Mouse (Mus musculus): ENCODE data around the gene Slc47a2. TPM values are rescaled to one million over a fixed set of nuclear protein-coding genes. Genes with fewer than 3 reads are reported as not detected.

Slc47a2 gene
- under 1 TPM; 0.11 to 0.12 TPM for total RNA-seq (2021)

DNA sequence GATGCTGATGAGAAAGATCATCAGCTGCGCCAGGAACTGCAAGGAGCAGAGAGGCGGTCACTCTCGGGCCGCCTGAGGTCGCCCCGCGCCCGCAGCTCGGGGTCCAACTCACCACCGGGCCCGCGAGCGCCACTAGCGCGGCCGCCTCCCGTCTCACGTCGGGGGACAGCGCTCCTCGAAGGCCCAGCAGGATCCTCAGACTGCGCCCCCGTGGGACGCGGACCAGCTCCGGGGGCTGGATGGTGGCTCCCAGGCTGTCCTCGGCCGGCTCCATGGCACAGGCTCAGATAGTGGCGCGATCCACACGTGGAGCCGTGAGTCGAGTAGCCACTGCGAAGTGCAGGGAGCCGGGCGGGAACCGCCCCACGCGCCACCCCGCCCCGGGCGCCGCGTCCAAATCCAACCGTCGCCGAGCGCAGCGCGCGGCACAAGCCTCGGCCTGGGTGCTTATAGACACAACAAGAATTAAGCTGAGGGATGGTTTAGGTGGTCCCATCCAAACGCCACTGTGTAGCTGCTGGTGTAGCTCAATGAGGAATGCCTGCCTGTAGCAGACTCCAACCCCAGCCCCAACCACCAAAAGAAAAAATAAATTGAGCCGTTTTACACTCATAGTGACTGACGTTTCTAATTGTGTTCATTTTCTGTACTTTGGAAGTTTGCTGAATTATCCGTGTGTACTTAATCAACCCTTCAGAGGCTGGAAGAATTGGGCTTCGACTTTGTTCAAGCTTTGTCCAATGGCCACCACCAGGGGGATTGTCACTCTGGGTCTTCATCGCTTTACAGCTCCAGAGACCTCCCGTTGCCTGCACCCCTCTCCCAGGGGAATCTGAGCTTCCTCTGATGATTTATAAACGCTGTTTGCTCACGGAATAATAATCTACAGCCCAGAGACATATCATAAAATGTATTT is at the start of gene Slc47a2:
TSS of gene Slc47a2 (minus strand) at position 356 of the 916 bp plus-strand sequence.
- peak; percentile 63 for DNase-seq

DNA sequence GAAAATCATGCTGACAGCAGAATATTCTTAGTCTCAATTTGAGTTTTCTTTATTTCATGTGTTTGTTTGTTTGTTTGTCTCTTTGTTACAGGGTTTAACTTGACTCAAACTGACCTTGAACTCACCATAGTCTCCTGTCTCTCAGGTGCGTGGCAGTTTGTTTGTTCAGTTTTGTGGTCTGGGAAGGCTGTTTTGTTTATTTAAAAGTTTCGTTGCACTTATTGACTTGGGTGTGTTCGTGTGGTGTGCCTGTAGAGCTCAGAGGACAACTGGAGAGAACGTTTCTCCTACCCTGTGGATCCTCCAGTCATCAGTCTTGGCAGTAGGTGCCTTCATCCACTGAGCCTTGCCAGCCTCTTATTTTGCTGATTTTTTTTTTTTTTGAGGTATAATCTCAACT is 46.3 kb upstream of the Slc47a2 start:
- no peak for DNase-seq

DNA sequence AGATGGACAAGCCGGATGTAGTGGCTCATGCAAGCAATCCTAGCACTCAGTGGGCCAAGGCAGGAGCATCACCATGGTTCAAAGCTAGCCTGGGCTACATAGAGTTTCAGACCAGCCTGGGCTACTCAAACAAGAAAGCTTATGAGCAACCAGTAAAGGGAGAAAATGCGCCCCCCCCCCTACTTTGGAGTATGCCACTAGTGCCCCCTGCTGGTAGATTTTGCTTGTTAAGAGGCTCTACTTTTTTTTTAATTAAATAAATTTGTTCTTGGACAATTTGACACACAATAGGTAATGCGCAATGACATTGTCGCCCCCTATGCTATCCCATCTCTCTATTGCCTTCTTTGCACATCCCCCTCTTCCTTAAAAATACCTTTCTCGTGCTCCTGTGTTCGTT is 45.4 kb upstream of the Slc47a2 start:
- peak; percentile 62 for DNase-seq

DNA sequence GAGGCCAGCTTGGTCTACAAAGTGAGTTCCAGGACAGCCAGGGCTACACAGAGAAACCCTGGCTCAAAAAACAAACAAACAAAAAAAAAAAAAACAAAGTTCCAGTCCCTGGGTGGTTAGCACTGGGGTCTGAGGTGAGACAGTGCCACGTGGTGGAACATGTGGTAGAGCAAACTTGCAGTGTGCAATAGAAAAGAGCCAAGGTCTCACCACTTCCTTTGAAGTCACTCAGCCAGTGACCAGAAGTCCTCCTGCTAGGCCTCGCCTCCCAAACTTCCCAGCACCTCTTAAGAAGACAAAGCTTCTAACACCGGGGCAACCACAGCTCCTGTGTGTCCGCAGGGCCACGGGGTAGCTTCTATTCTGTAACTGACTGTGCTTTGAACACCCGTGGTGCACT is 44.6 kb upstream of the Slc47a2 start:
- no peak for DNase-seq

DNA sequence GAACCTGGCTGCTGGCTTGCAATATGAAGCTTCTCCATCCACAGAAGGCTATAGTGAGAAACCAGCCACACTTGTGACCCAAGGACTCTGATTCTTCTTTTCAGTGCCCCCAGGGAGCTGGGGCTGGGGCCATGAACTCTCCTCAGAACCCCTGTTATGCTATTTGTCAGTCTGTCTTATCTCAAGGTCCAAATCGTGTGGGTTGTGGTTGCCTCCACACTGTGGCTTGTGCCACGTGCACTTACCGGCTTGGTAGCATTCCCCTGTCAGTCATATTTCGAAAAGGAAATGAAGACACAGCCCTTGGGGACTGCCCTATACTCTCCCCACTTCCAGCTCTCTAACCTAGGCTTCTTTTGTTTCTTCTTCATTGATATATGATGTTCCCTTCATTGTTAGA is 43.1 kb upstream of the Slc47a2 start:
- no peak for DNase-seq

DNA sequence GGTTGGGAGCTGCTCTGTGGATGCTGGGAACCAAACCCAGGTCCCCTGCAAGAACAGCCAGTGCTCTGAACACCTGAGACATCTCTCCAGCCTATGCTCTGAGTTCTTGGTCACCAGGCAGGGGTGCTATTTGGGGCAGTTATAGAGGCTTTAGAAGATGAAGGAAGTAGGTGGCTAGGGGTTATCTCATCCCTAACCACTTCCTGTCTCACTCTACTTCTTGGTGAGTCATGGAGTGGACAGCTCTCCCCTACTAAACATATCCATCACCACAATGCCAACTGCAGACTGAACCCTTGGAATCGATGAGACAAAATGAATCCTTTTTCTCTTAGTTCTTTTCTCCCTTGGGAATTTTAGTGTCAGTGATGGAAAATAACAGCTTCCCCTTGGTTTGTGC is 38.6 kb upstream of the Slc47a2 start:
- no peak for DNase-seq

DNA sequence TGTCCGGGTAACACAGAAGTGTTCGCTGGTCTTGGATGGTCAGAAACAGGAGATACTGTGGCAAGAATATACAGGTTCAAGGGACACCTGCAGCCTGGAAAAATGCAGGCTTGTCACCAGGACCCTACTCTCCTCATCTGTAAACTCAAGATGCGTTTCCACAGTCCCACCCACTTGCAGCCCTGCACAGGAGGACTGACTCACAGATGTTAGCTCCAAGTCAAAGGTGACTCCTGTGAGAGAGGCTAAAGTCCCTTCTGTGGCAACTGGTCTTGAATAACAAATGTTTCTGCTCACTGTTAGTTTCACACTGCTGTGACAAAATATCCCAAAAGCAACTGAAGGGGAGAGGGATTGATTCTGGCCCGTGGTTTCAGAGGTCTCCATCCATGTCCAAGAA is 36.0 kb upstream of the Slc47a2 start:
- no peak for DNase-seq

DNA sequence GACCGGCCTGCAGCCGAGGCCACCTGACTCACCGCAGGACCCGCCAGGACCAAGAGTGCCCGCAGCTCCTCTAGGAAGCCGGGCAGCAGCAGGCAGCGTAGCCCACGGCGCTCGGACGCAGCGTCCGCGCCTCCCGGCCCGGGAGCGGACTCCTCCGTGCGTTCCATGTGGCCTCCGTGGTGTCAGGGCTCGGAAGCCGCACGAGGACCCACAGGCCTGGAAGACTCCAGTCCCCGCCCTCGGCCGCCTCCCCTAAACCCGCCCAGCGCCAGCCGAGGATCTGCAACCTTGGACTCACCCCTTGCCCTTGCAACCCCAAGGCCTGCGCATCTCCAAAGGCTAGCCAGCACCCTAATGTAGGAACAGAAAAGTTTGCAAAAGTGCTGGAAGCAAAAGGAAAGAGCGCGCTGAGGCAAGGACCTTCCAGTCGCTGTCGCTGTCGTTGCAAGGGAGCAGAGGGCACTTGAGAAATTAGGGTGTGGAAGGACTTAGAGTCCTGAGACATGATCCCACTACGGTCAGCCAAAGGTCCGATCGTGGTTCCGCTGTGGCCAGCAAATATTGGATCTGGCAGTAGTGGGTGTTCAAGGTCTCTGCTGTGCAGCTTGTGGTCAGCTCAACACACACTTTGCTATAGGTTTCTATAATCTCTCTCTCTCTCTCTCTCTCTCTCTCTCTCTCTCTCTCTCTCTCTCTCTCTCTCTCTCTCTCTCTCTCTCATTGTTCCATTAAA is 35.4 kb upstream of the Slc47a2 start, which contains the start of gene Slc47a1:
TSS of gene Slc47a1 (minus strand) at position 465 of the 733 bp plus-strand sequence.
- DNase-seq: peak; percentile 56

DNA sequence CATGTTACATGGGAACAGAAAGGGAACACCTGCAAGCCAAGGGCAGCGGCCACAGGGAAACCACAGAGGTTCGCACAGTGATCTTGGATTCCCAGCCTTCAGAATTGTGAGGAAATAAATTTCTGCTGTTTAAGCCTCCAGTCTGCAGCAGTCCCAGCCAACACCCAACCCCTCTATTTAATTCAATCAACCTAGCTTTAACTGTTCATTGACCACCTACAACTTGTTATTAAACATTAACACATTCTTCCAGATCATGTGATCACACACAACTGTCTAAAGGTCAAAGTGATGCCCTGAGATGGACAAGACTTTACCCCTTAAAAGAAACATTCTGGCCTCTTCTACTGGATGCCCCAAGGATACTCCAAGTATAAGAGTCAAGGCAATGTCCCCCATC is 26.0 kb upstream of the Slc47a2 start:
- no peak for DNase-seq

DNA sequence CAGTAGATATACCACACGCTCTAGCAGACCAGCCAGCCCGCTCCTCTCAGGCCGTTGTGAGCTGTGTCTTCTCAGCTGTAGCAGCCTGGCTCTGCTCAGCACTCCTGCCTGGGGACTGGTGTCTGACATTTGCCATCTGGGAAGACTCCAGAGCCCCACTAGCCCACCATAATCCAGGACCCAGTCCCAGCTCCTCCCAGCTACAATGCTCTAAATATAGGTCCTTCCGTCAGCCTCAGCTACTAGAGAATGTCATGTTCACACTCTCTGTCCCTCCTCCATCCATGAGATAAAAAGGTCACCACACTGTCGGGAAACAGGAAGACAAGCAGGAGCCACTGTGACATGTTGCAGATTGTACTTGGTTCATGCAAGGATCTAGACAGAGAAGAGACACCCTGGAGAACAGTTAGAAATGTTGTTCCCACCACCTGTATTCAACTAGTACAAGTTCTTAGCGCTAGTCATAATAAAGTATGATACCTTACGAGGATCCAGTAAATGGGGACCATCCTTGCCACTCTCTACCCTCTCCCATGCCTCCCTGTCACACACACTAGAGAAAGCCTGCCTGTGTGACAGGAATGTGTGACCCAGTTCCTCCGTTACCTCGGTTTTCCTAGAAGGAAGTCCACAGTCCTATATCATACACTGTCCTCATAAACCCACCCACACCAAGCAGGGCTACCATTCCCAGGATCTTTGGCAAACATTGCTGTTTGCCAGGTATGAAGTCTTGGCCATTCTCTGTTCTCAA is 24.0 kb upstream of the Slc47a2 start:
- peak; percentile 63 for DNase-seq

DNA sequence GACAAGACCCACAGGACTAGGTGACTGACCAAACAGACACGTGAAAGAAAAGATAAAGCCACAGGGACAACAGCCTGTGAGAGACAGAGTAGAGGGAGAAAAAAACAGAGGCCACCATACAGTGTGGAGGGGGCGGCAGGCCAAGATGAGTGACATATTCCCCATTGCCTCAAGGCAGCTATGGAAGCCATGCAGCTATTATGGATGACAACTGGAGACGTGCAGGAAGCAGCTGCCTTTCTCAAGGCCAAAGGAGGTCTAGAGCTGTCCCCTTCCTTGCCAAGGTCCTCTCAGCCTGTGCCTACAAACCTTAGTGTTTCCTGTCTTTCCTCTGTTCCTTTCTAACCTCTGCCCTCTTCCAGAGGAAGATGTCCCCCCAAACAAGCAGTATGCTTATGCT is 23.3 kb upstream of the Slc47a2 start:
- DNase-seq: peak; percentile 16

DNA sequence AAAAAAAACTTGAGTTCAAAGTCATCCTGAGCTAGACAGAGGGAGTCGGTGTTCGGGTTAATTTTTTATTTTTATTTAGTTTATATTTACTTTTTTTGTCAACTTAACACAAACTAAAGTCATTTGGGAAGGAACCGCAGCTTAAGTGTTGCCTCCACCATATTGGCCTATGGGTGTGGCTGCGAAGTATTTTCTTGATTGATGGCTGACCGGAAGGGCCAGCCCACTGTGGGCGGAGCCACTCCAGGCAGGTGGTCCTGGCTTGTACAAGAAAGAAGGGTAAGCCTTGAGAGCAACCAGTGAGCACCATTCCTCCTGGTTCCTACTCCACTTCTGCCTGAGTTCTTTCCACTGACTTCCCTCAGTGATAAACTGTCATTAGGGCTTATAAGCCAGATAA is 21.4 kb upstream of the Slc47a2 start:
- no peak for DNase-seq

DNA sequence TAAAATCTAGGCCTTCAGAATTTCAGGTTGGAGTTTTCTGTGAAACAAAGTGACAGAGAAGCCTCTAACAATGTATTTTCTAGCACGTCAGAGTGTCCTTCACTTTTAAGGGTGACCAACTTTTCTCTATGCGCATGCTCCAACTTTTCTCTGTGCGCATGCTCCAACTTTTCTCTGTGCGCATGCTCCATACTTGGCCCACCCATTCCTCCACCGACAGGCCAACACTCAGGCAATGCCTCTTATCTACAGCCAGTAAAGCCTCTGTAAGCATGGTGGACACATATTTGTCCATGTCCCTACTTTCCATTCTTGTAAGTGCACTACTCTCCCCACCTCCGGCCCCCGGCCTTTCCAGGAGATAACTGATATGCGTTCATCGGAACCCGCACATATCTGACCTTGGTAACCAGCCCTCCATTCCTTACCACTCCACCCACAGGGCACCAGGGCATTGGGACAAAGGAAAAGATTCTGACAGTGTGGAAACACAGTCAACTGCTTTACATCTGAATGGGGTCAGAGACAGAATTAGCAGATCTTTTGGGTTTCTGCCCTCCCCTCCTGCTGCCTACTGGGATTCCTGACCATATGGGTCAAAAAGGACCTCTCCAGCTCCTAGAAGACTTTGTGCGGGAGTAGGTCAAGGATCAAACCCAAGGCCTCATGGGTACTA is 19.0 kb upstream of the Slc47a2 start:
- DNase-seq: peak; percentile 32

DNA sequence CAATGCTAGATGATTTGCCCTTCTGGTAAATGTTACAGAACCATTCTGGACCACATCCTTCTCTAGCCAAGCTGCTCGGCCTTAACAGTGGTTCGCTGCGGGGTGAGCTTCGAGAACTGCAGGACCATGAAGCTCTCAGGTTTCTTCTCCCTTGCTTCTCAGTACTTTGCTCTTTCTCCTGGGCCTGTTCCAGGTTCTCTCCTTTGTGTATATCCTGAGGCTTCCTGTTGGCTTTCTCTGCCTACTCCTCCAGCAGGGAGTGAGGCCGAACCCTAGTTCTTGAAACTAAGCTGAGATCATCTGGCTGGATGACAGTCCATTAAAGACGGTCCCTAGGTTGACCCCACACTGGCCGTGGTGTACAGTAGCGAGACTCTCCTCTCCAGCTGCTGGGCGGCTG is 13.9 kb upstream of the Slc47a2 start:
- DNase-seq: no peak

DNA sequence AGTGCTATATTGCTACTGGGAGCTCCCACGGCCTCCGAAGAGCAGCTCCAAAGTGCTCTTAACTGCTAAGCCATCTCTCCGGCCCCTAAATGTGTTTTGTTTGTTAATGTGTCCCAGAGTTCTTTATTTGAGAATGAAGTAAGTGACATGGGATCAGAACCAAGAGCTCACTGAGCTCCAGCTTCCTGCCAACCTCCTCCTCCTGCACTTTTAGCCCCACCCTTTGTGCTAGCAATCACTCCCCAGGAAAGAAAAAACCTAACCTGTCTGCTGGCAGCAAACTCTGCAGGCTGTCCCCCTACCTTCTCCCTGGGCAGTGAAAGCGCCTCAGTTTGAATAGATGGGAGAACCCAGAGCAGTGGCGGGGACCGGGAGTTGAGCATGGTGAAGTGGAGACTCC is 13.5 kb upstream of the Slc47a2 start:
- no peak for DNase-seq

DNA sequence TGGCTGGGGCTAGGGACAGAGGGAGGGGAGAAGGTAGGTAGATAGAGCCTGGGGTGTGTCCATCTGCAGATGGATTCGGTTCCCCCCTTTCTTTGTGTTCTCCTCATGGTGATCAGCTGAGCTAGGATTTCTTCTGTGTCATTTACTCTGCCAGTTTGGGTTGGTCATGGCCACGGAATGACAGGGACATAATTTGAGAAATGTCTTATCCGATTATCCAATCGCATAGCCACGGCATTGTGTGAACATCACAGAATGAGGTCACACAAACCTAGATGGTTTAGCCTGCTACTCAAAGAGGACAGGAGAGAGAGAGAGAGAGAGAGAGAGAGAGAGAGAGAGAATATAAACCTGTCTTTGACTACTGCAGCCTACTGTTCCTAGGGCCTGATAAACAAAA is 12.7 kb upstream of the Slc47a2 start:
- no peak for DNase-seq

DNA sequence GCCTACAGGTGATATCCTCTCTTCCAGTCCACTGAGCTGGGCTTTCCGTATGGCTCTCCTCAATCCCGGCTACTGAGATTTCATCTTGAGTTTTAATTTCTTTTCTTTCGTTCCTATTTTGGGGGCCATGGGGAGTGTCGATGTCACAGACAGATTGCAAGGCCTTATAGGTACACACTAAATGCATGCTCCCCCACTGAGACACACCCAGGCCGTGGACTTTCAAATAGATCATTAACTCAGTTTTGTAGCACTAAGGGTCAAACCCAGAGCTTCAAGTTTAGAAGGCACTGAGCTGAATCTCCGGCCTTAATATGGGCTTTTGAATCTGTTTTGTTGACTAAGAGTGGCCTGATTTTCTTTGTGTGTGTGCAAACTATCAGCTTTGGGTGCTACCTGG is 11.7 kb upstream of the Slc47a2 start:
- DNase-seq: no peak

DNA sequence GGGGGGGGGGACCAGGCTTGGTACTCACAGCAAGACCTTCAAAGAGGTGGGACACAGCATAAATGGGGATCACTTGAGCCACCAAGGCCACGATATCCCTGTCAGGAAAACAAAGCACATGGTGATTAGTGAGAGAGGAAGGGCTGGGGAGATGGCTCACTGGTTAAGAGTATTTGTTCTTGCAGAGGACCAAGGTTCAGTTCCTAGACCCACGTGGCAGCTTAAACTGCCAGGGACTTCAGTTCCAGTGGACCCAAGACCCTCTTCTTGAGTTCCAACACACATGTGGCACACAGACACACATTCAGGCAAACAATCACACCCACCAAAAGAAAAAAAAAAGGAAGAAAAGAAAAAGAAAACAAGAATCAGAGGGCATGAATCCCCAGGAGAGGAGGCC is 10.4 kb upstream of the Slc47a2 start:
- DNase-seq: no peak

DNA sequence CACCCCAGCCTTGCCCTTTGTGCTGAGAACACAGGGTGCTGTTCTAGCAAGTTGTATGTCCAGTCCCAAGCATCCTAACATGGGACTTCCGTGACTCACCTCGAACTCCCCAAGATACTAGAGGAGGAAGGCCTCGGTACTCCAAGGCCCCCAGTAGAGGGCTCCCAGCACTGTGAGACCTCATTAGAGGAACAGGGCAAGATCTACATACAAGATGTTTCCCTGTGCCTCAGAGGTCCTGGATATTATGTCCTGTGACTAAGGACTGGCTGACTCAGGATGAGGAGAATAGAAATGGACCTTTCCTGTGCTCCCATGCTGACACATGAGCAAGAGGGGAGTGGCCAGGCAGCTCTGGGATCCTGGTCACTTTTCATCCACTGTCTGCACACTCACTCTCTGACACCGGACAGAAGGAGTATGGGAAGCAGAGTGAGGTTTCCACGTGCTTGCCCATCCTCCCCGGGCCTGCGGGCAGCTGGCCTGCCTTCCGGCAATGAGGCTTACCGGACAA is 9.5 kb upstream of the Slc47a2 start:
- DNase-seq: peak; percentile 19

DNA sequence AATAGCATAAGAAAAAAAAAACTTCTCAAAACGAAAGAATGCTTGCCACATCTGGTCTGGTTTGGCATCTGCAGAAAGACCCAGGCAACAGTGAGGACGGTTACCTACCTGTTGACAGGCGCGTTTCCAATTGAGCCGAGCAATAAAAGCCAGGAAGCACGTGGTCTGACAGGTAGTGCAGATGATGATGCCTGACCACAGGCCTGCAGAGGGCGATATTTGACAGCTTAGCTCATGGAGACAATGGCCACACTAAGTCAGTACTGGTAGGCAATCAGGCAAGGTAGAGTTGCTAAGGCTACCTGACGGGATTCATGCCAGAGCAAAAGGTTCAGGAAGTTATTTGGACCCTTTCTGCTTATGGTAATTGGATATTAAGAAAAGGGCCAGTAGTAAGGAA is 6.7 kb upstream of the Slc47a2 start:
- DNase-seq: peak; percentile 83

DNA sequence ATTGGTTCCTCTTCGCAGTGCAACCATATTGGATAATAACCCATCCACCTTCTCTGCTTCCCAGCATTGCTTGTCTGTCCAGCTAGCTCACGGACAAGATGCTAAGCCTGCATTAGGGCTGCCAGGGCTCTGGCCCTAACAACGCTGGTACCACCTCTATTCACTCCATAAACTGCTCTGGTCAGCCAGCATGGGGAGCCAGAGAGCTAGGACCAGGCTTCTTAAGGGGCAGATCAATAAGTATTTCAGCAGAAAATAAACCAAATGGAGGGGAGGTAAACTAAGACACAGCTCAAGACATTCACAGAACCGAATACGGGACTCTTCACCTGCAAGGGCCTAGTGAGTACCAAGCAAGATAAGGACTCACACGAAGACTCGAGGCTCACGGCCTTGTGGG is 3.5 kb upstream of the Slc47a2 start:
- no peak for DNase-seq

DNA sequence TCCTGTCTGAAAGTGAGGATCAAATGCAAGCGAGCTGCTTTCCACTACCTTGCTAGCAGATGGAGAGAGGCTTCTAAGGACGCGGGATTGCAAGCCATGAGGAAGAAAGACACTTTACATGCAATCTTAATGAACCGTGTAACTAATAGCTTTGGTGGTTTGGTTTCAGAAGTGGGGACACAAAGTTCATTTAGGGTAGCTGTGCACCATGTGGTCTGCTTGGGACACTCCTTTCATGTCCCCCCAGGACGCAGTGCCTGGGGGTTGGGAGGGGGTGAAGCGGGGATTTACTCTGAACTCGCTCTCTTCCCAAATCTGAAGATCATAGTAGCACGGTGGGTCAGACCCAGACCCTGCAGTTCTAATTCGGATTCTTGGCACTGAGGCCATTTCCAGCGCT is 689 bp downstream of the Slc47a2 start:
- DNase-seq: no peak
